Mouse (Mus musculus): ENCODE results near the gene Tlr2. TPM values are rescaled to one million over a fixed set of nuclear protein-coding genes. Genes with fewer than 3 reads are reported as not detected.

Gene Tlr2
- total RNA-seq, 4 experiments from 2014 or later, result 0.47 to 7.3 (median 2.8) TPM

DNA sequence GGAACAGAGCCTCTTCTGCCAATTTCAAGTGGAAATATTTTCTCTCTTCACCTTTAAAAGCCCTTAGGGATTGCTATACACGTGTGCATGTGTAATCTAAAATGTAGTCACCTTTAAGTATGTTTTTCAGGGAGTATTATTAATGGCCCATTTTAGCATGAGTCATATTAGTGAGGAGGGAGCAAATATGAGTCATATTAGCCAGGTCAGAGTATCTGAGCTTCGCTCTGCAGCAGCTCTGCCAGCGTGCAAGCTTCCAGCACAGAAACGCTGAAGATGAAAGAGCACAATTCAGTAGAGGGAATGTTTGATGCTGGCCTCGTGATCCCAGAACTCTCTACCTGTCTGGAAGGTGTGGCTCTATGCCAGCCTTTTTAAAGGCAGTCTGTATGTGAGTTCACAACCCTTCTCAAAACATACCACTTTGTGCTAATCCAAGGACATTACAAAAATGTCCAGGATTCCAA, 13.4 kb downstream of the Tlr2 start:
- DNase-seq (ENCODE audit: low spot score in 2 of 2), result no peak

DNA sequence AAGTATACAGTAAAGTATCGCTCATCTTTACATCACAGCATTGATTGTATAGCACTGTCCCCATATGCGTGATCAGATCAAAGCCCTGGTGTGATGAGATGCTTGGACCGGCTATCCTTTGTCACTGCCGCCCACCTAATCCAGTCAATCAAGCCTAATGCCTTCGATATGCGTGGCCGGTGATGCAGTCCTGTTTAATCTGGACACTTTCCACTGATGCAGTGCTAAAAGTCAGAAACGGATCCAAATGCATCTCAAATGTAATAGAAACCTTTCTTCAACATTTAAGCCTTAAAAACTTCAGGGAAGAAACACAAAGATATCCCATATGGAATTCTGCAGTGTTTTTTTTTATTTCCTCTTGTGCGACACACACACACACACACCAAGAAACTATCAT, 13.9 kb downstream of the Tlr2 start:
- DNase-seq (ENCODE audit: low spot score in 2 of 2), result no peak

- DNase-seq (ENCODE audit: low spot score in 2 of 2), result no peak
These were observed 17.8 kb downstream of the Tlr2 start for GRCm38 (mm10) chr3:83823774-83824173.

DNA sequence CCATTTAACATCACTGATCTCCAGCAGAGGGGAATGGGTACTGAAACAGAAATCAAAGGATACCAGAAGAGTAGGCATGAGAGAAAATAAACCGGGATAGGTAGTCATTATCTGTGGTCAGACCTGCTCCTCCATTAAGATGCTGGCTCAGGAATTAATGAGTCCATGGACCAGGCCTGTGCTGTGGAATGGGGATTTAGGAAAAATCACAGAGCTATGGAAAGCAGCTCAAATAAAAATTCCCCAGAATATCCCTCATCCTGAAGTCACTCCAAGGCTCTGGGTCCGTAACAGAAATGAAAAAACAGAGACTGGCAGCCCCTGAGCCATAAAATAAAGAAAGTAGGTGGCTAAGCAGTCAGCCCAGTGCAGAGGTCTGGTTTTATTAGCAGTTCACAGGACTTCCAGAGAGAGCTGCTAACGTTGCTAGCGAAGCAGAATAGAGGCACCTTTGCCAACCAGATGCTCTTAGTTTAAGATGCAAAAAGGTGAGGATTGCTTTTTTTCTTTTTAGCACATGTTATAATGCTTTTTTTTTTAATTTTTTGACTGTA, 25.1 kb downstream of the Tlr2 start:
- DNase-seq (ENCODE audit: low spot score in 2 of 2), result no peak

DNA sequence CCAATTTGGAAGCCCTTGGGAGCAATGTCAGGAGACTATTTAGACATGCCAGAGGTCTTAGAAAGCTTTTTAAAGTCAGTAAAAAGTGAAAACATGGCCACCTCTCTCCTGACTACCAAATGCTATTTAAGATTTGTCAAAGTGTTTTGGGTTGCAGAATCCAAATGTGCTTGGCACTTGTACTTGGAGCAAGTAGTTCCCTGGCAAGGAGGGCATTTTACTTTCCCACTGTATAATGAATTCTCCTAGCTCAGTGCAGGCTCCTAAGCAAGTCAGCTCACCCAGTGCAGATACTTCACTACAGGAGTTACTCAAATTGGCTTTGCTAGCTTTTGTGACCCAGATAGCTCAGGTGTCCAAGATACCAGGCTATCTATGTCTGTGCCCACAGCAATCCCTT, 28.7 kb downstream of the Tlr2 start:
- DNase-seq (ENCODE audit: low spot score in 2 of 2), result no peak

DNA sequence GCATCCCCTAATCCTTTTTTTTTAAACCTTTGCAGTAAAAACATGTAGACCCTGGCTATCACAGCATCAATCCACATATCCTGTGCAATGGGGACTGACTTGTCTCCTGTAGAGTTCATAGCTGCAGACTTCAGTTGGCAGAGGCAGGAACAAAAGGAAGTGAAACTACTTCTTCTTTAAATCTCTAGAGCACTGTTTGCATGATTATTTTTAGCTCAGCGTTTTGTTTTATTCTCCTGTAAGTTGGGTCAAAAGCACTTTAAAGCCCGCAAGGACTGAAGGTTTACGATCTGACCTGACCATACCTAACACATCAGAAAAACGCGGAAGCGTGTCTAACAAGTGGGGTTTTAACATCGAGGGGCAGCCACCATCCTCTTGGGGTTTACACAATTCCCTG, 29.6 kb downstream of the Tlr2 start:
- DNase-seq (ENCODE audit: low spot score in 2 of 2), result no peak

- DNase-seq (ENCODE audit: low spot score in 2 of 2), result no peak
These were observed 33.1 kb downstream of the Tlr2 start for GRCm38 (mm10) chr3:83808483-83808882.

- no peak for DNase-seq (ENCODE audit: low spot score in 2 of 2)
These were observed 39.9 kb downstream of the Tlr2 start for GRCm38 (mm10) chr3:83801649-83802155.

- no peak for DNase-seq (ENCODE audit: low spot score in 2 of 2)
These were observed 42.1 kb downstream of the Tlr2 start for GRCm38 (mm10) chr3:83799486-83799885.

DNA sequence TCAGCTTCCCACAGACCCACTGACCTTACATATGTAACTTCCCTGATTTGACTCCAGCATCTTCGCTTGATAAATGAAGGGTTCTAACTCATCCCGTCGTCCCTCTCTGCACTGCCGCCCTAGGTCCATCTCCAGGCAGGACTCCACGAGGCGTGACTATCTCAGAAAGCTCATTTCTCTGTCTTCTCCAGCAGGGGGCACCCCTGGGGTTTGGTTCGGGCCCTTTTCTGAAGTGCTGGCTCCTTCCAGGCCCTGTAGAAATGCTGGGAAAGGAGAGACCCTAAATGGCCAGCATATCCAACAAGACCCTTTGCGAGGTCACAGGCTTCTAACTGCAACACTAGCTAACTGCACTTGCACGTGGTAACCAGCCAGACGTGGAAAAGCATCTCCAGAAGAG, 43.7 kb downstream of the Tlr2 start:
- peak in 1 of 2 experiments; percentile 14 for DNase-seq (ENCODE audit: low spot score in 2 of 2)

GRCm38 (mm10) chr3:83797098-83797497, 44.5 kb downstream of the Tlr2 start:
- no peak for DNase-seq (ENCODE audit: low spot score in 2 of 2)

DNA sequence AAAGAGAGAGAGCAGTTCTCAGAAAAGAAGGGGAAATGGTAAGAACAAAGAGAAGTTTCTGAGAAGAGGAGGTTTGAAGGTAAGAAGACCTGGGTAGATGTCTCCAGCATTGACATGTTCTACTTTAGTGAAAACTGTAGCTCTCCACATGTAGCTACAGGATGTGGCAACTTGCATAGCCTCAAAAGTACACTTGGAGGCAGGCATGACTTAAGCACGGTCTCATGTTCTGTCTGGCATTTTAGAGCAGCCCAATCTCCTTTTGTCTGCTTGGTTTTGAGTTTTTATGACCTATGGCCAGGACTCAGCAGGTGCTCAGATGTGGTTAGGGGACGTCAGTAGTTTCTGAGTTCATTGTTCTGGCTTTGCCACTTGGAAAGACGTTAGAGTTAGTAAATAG, 50.1 kb downstream of the Tlr2 start:
- no peak for DNase-seq (ENCODE audit: low spot score in 2 of 2)

- no peak for DNase-seq (ENCODE audit: low spot score in 2 of 2)
These were observed 51.7 kb downstream of the Tlr2 start for GRCm38 (mm10) chr3:83789651-83790451.

- no peak for DNase-seq (ENCODE audit: low spot score in 2 of 2)
These were observed 53.7 kb downstream of the Tlr2 start for GRCm38 (mm10) chr3:83787776-83788305.

DNA sequence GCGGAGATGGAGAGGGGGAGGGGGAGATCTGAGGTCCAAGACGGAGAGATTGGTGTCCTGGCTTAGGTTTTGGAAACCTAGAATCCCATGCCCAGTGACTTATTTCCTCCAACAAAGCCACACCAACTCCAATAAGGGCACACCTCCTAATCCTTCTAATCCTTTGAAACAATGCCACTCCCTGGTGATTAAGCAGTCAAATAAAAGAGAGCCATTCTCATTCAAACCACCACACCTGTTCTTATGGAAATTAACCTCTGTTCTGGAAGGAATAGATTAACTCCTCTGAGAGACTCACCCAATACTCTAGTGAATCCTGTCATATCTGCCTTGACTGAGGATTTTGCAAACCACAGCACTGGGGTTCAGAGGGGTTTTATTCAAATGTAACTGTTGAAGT, 54.5 kb downstream of the Tlr2 start:
- no peak for DNase-seq (ENCODE audit: low spot score in 2 of 2)

Other genes with a start within 250 kb of the Tlr2 start
- 1 to 10 TPM; 1.4 to 1.9 (median 1.6) TPM for gene Sfrp2, start 75.4 kb downstream of the Tlr2 start, total RNA-seq (2022)
- 10 to 100 TPM; 22.9 to 42.8 (median 31.5) TPM for gene Tmem131l, start 198.4 kb upstream of the Tlr2 start, total RNA-seq (2022)

Data from layer of hippocampus, adult 8-10 months (tissue).